Mouse (Mus musculus): ENCODE results near the gene Bank1.

- TF ChIP-seq POLR2A (IDR thresholded peaks at IDR 0.05; ENCODE audit: low read depth, low read length), result no peak
- no peak for TF ChIP-seq CTCF (IDR thresholded peaks at IDR 0.05; ENCODE audit: borderline replicate concordance, insufficient read depth, low read length)
Measured at GRCm38 (mm10) chr3:136329133-136329532, 3.3 kb upstream of the Bank1 start.
